ENCODE assay signal across 16 mouse cellular contexts in genomic region chr17:73640117-73640480, GRCm38 (mm10).
A peak's percentile ranks its signal among the peaks of the same experiment; 100 is the strongest.
DNase-seq lines count a peak whose midpoint lies in the region; ATAC-seq and TF ChIP-seq lines count a peak whose summit lies in the region.
"Had no signal": no experiment of that assay in that cellular context is flagged by ENCODE, and none has a peak within 500 bp of the region (broad histone marks: within the 10 kb centered on the region; RNA-seq: fewer than 3 reads in every experiment).

No protein-coding gene starts in this region.

- intact Hi-C loops in gastrocnemius, adult 2 months (cut with DNase I) = no loop called here

- no peak for TF ChIP-seq CTCF in kidney, postnatal 0 days (IDR thresholded peaks at IDR 0.05; ENCODE audit: low read depth)
- no peak for TF ChIP-seq CTCF in gastrocnemius, adult 2 months (IDR thresholded peaks at IDR 0.05)

- peak; percentile 75 for ATAC-seq in kidney, postnatal 0 days (replicated peaks; ENCODE audit: low FRiP score, low read depth)
- 0 out of 2 replicates have a peak, but pooled peaks have one; percentile 8 for ATAC-seq in limb, embryonic 13.5 days (ENCODE audit: low FRiP score, low read depth)
- ATAC-seq: forebrain, postnatal 0 days; intestine, postnatal 0 days had no signal

- H3K4me2 ChIP-seq in kidney, postnatal 0 days (ENCODE audit: low read length) = peak overlapping the region; percentile 37
- no peak overlapping the region for H3K4me2 ChIP-seq in limb, embryonic 13.5 days (replicated peaks)
- H3K4me2 ChIP-seq: heart, embryonic 15.5 days had no signal

- peak; percentile 58 for DNase-seq in kidney, adult 11 months
- no peak for DNase-seq in kidney, adult 18-20 months
- peak; percentile 75 for DNase-seq in kidney, adult 9 months
- peak; percentile 21 for DNase-seq in kidney, postnatal 0 days (ENCODE audit: low spot score)
- no peak for DNase-seq in gastrocnemius, adult 2 months
- DNase-seq in cerebellum, adult 18-20 months = no peak
- DNase-seq: forebrain, postnatal 0 days; layer of hippocampus, adult 9-11 months; liver; lung, adult 18-20 months; lung, postnatal 36 days; thymus, adult 18-20 months had no signal

- no peaks in the 10 kb centered on the region for H3K9me3 ChIP-seq in kidney, postnatal 0 days (replicated peaks; ENCODE audit: low read length)
- peaks cover 7% of the 10 kb centered on the region; the same call in 1 of the 2 replicates for H3K9me3 ChIP-seq in limb, embryonic 13.5 days
- H3K9me3 ChIP-seq: heart, embryonic 15.5 days; hindbrain, embryonic 10.5 days had no signal

- H3K27me3 ChIP-seq in kidney, postnatal 0 days (ENCODE audit: insufficient read depth, low read length) = no peaks in the 10 kb centered on the region
- H3K27me3 ChIP-seq in limb, embryonic 13.5 days = peaks cover 7% of the 10 kb centered on the region; the same call in 1 of the 2 replicates
- H3K27me3 ChIP-seq: heart, embryonic 15.5 days had no signal

- WGBS in kidney, postnatal 0 days = 28% methylated on average over 3 of the region's 3 CpGs
- WGBS in limb, embryonic 13.5 days = 25% methylated on average over 3 of the region's 3 CpGs

- peak overlapping the region; percentile 81 for H3K27ac ChIP-seq in kidney, postnatal 0 days
- 0 out of 2 replicates have a peak overlapping the region, but pooled peaks have one; percentile 16 for H3K27ac ChIP-seq in limb, embryonic 13.5 days
- H3K27ac ChIP-seq in gastrocnemius, adult 2 months = no peak overlapping the region
- H3K27ac ChIP-seq: heart, embryonic 15.5 days; hindbrain, embryonic 10.5 days had no signal

- 0 out of 2 replicates have a peak, but pooled peaks cover 13% of the 10 kb centered on the region for H3K4me1 ChIP-seq in kidney, postnatal 0 days (replicated peaks; ENCODE audit: insufficient read depth, low read length)
- peaks cover 28% of the 10 kb centered on the region for H3K4me1 ChIP-seq in limb, embryonic 13.5 days
- H3K4me1 ChIP-seq: heart, embryonic 15.5 days had no signal

- H3K9ac ChIP-seq in kidney, postnatal 0 days (ENCODE audit: low read depth, low read length) = no peak overlapping the region
- H3K9ac ChIP-seq in limb, embryonic 13.5 days = no peak overlapping the region
- H3K9ac ChIP-seq: forebrain, postnatal 0 days; heart, embryonic 15.5 days had no signal

- H3K4me3 ChIP-seq in kidney, postnatal 0 days (replicated peaks; ENCODE audit: low read depth, low read length) = no peak overlapping the region
- no peak overlapping the region for H3K4me3 ChIP-seq in limb, embryonic 13.5 days
- H3K4me3 ChIP-seq in gastrocnemius, adult 2 months = no peak overlapping the region
- H3K4me3 ChIP-seq: heart, embryonic 15.5 days; hindbrain, embryonic 10.5 days had no signal

- no peaks in the 10 kb centered on the region for H3K36me3 ChIP-seq in kidney, postnatal 0 days (ENCODE audit: insufficient read depth, low read length)
- H3K36me3 ChIP-seq in limb, embryonic 13.5 days = no peaks in the 10 kb centered on the region
- H3K36me3 ChIP-seq: heart, embryonic 15.5 days; hindbrain, embryonic 10.5 days had no signal

Comparison
In these comparisons a context has a peak if more than half of its experiments do, and no peak if none do; other contexts are left out.
1. DNase-seq: peak in kidney, adult 11 months (single experiment), kidney, adult 9 months (single experiment) and kidney, postnatal 0 days (single experiment); none in kidney, adult 18-20 months (single experiment), gastrocnemius, adult 2 months (single experiment) and cerebellum, adult 18-20 months (0 of 2).